Mouse (Mus musculus) kidney, adult 2 months (tissue): ENCODE results near the gene Nthl1.

Experiments used
- CTCF ChIP-seq: fragments of 200-500 bp; conservative IDR thresholded peaks from 2 replicates; pipeline ENCODE4 v1.5.1; 2011; ENCODE audit warnings: low read depth, mild to moderate bottlenecking, control low read depth, low read length, moderate library complexity, mixed read lengths; ENCODE audit not compliant: insufficient read depth, insufficient read length
- POLR2A ChIP-seq: fragments of 200-500 bp; IDR thresholded peaks from one replicate; pipeline ENCODE4 v1.6.1; 2011; ENCODE audit warnings: low read depth, low read length, control low read depth

DNA sequence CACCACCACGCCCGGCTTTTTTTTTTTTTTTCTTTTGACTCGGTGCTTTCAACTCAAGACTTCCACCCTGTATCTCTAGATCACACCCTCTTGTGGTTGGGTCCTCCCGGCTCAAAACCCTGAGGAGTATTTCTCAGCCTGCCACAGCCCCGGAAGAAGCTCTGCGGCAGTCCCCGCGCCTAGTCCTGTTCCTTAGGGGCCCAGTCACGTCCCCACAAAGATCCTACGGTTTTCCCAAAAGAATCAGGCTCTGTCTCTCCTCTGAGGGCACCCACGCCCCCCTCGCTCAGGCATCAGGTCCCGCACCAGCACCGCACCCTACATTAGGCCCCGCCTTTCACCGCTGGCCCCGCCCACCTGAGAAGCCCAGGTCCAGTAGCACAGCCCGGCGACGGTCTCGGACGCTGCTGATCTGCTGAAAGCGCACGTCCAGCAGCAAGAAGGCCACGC is 54.7 kb downstream of the Nthl1 start:
- TF ChIP-seq CTCF (no peak), POLR2A (no peak)
